ENCODE assay signal across 26 mouse cellular contexts in genomic region chr13:115057555-115057954, GRCm38 (mm10). TPM values are rescaled to one million over a fixed set of nuclear protein-coding genes. Genes with fewer than 3 reads are reported as not detected.
"Had no signal": no experiment of that assay in that cellular context is flagged by ENCODE, and none has a peak within 500 bp of the region (broad histone marks: within the 10 kb centered on the region; RNA-seq: fewer than 3 reads in every experiment).

No protein-coding gene starts in this region.

- H3K27me3 ChIP-seq: embryonic facial prominence, embryonic 12.5 days; embryonic facial prominence, embryonic 13.5 days; embryonic facial prominence, embryonic 15.5 days; forebrain, embryonic 12.5 days; forebrain, embryonic 13.5 days; forebrain, embryonic 15.5 days had no signal

- H3K36me3 ChIP-seq: embryonic facial prominence, embryonic 10.5 days; embryonic facial prominence, embryonic 12.5 days; embryonic facial prominence, embryonic 13.5 days; embryonic facial prominence, embryonic 15.5 days; forebrain, embryonic 10.5 days; forebrain, embryonic 12.5 days; forebrain, embryonic 15.5 days; heart, embryonic 10.5 days had no signal

- H3K4me3 ChIP-seq: embryonic facial prominence, embryonic 10.5 days; embryonic facial prominence, embryonic 12.5 days; embryonic facial prominence, embryonic 13.5 days; embryonic facial prominence, embryonic 15.5 days; erythroblast, embryonic 14.5 days; forebrain, embryonic 10.5 days; forebrain, embryonic 12.5 days; forebrain, embryonic 13.5 days; forebrain, embryonic 15.5 days; heart, embryonic 10.5 days had no signal

- H3K9ac ChIP-seq: embryonic facial prominence, embryonic 12.5 days; embryonic facial prominence, embryonic 13.5 days; embryonic facial prominence, embryonic 15.5 days; forebrain, embryonic 12.5 days; forebrain, embryonic 13.5 days; forebrain, embryonic 15.5 days; forebrain, postnatal 0 days had no signal

- H3K4me1 ChIP-seq: embryonic facial prominence, embryonic 12.5 days; embryonic facial prominence, embryonic 13.5 days; embryonic facial prominence, embryonic 15.5 days; forebrain, embryonic 12.5 days; heart, embryonic 10.5 days had no signal

- DNase-seq: cerebellum, adult 2 months; cerebellum, adult 8-10 months; cerebellum, adult 9-10 months; cerebellum, adult 9-11 months; cerebellum, postnatal 10 days; cerebellum, postnatal 14 days; cerebellum, postnatal 25 days; cerebellum, postnatal 36 days; embryo, embryonic 11 days; forebrain, postnatal 0 days; gastrocnemius, postnatal 10 days; gastrocnemius, postnatal 14 days; gastrocnemius, postnatal 25 days; gastrocnemius, postnatal 36 days; heart, adult 11 months; heart, adult 18-20 months had no signal

- H3K27ac ChIP-seq: embryonic facial prominence, embryonic 10.5 days; embryonic facial prominence, embryonic 12.5 days; embryonic facial prominence, embryonic 13.5 days; embryonic facial prominence, embryonic 15.5 days; forebrain, embryonic 10.5 days; forebrain, embryonic 12.5 days; forebrain, embryonic 13.5 days; forebrain, embryonic 15.5 days; heart, embryonic 10.5 days had no signal

RNA-seq across cellular contexts. Expression of gene Itga1, which starts 44.2 kb away (rescaled TPM):
- polyA plus RNA-seq: erythroblast, embryonic 14.5 days had no signal
